Mouse (Mus musculus) cerebellum, postnatal 25 days (tissue): ENCODE results near the gene Galr3.
A peak's percentile ranks its signal among the peaks of the same experiment; 100 is the strongest.

Source experiments
- DNase-seq, 2 experiments: peaks; one replicate each; pipeline ENCODE4 v3.0.0; 2021; ENCODE audit warnings: mixed read lengths in 2 of 2

Gene Galr3

GRCm38 (mm10) chr15:79057850-79058249 is 16.2 kb downstream of the Galr3 start:
- no peak for DNase-seq

GRCm38 (mm10) chr15:79060887-79061565 is 19.3 kb downstream of the Galr3 start:
- peak in 1 of 2 experiments; percentile 17 for DNase-seq

GRCm38 (mm10) chr15:79062376-79063159 is 20.9 kb downstream of the Galr3 start, which contains the start of gene Ankrd54:
Gene Ankrd54, minus strand, starts transcription at chr15:79062893.
- peak; percentile 96 to 97 for DNase-seq

GRCm38 (mm10) chr15:79063160-79063740 is 21.6 kb downstream of the Galr3 start:
- DNase-seq: no peak

GRCm38 (mm10) chr15:79065086-79065770 is 23.5 kb downstream of the Galr3 start:
- no peak for DNase-seq

- no peak for DNase-seq
Measured at GRCm38 (mm10) chr15:79066276-79066675, 24.6 kb downstream of the Galr3 start.

- no peak for DNase-seq
Measured at GRCm38 (mm10) chr15:79067631-79068030, 25.9 kb downstream of the Galr3 start.

GRCm38 (mm10) chr15:79068416-79068815 is 26.7 kb downstream of the Galr3 start:
- no peak for DNase-seq

- DNase-seq: peak; percentile 55 to 68
Measured at GRCm38 (mm10) chr15:79071117-79072039, 29.7 kb downstream of the Galr3 start.

GRCm38 (mm10) chr15:79073752-79074151 is 32.1 kb downstream of the Galr3 start:
- DNase-seq: no peak

- DNase-seq: no peak
Measured at GRCm38 (mm10) chr15:79074446-79074845, 32.8 kb downstream of the Galr3 start.

GRCm38 (mm10) chr15:79074913-79075532 is 33.3 kb downstream of the Galr3 start, which contains the start of gene Eif3l:
Gene Eif3l, plus strand, starts transcription at chr15:79075179.
- DNase-seq: peak; percentile 85 to 93

- DNase-seq: no peak
Measured at GRCm38 (mm10) chr15:79075658-79076365, 34.1 kb downstream of the Galr3 start.

- no peak for DNase-seq
Measured at GRCm38 (mm10) chr15:79079567-79079966, 37.9 kb downstream of the Galr3 start.

GRCm38 (mm10) chr15:79092284-79092683 is 50.6 kb downstream of the Galr3 start:
- DNase-seq: no peak
